Mouse (Mus musculus) left cerebral cortex, adult 8-10 months (tissue): ENCODE data around the gene Xpo5. TPM values are rescaled to one million over a fixed set of nuclear protein-coding genes. Genes with fewer than 3 reads are reported as not detected.
A peak's percentile ranks its signal among the peaks of the same experiment; 100 is the strongest.

Experiments
- DNase-seq, 2 experiments: peaks; one replicate each; pipeline ENCODE4 v3.0.0; 2022; ENCODE audit warnings: low spot score in 2 of 2
- total RNA-seq, 4 experiments: library from RNA; stranded (reverse); gene quantifications; 2 replicates each; pipeline ENCODE4 v1.2.4; 2022

Gene Xpo5
- total RNA-seq, 4 experiments from 2014 or later, result 38.3 to 42.7 (median 41.8) TPM

- DNase-seq, result no peak
Measured at GRCm38 (mm10) chr17:46258279-46259053, 55.9 kb downstream of the Xpo5 start.

GRCm38 (mm10) chr17:46259675-46260074 lies 57.1 kb downstream of the Xpo5 start:
- no peak for DNase-seq

GRCm38 (mm10) chr17:46262201-46262694 lies 59.7 kb downstream of the Xpo5 start:
- DNase-seq, result no peak

GRCm38 (mm10) chr17:46265502-46265901 lies 62.9 kb downstream of the Xpo5 start:
- no peak for DNase-seq

- DNase-seq, result peak; percentile 72 to 89
Measured at GRCm38 (mm10) chr17:46265918-46266618, 63.5 kb downstream of the Xpo5 start.

GRCm38 (mm10) chr17:46266986-46267385 lies 64.4 kb downstream of the Xpo5 start:
- DNase-seq, result no peak

GRCm38 (mm10) chr17:46267511-46267910 lies 64.9 kb downstream of the Xpo5 start:
- DNase-seq, result peak in 1 of 2 experiments; percentile 1

GRCm38 (mm10) chr17:46268026-46268720 lies 65.6 kb downstream of the Xpo5 start:
- no peak for DNase-seq

GRCm38 (mm10) chr17:46269771-46270534 lies 67.4 kb downstream of the Xpo5 start:
- DNase-seq, result no peak

- peak in 1 of 2 experiments; percentile 56 for DNase-seq
Measured at GRCm38 (mm10) chr17:46272058-46272457, 69.5 kb downstream of the Xpo5 start.

GRCm38 (mm10) chr17:46272675-46273074 lies 70.1 kb downstream of the Xpo5 start:
- no peak for DNase-seq

GRCm38 (mm10) chr17:46273803-46274236 lies 71.2 kb downstream of the Xpo5 start:
- DNase-seq, result peak in 1 of 2 experiments; percentile 61

GRCm38 (mm10) chr17:46274465-46274864 lies 71.9 kb downstream of the Xpo5 start:
- DNase-seq, result no peak

- DNase-seq, result no peak
Measured at GRCm38 (mm10) chr17:46275034-46275433, 72.5 kb downstream of the Xpo5 start.

- DNase-seq, result no peak
Measured at GRCm38 (mm10) chr17:46275506-46275905, 72.9 kb downstream of the Xpo5 start.

GRCm38 (mm10) chr17:46277586-46277985 lies 75.0 kb downstream of the Xpo5 start:
- DNase-seq, result no peak

GRCm38 (mm10) chr17:46278011-46278765 lies 75.6 kb downstream of the Xpo5 start:
- no peak for DNase-seq

GRCm38 (mm10) chr17:46282483-46283123 lies 80.0 kb downstream of the Xpo5 start, which contains the start of gene Tjap1:
TSS of gene Tjap1 (minus strand) at chr17:46283026.
- DNase-seq, result peak; percentile 62 to 73

- DNase-seq, result no peak
Measured at GRCm38 (mm10) chr17:46283140-46283539, 80.6 kb downstream of the Xpo5 start.

GRCm38 (mm10) chr17:46283911-46284310 lies 81.3 kb downstream of the Xpo5 start:
- no peak for DNase-seq
